Mouse (Mus musculus) inflammation-experienced regulatory T-cells, adult 6 months (primary cell): Measurements from ENCODE around the gene Macrod2. TPM values are rescaled to one million over a fixed set of nuclear protein-coding genes. Genes with fewer than 3 reads are reported as not detected.

Experiments used
- ATAC-seq: one replicate; pipeline ENCODE4 v1.8.0; 2017
- polyA plus RNA-seq, 3 experiments: library from polyadenylated mRNA; unstranded; fragments of 100-300 nt; shearing (Covaris generic); gene quantifications; one replicate each; pipeline ENCODE4 v1.2.1; 2017

Gene Macrod2
- polyA plus RNA-seq, 3 experiments from 2014 or later, result not detected

GRCm38 (mm10) chr2:142257501-142257900 lies 1862.4 kb downstream of the Macrod2 start:
- no peak for ATAC-seq

GRCm38 (mm10) chr2:142261046-142261445 lies 1865.9 kb downstream of the Macrod2 start:
- no peak for ATAC-seq

- no peak for ATAC-seq
Measured at GRCm38 (mm10) chr2:142264697-142265096, 1869.6 kb downstream of the Macrod2 start.

GRCm38 (mm10) chr2:142267836-142268235 lies 1872.7 kb downstream of the Macrod2 start:
- no peak for ATAC-seq

- ATAC-seq, result no peak
Measured at GRCm38 (mm10) chr2:142286761-142287160, 1891.7 kb downstream of the Macrod2 start.

- ATAC-seq, result no peak
Measured at GRCm38 (mm10) chr2:142294831-142295230, 1899.7 kb downstream of the Macrod2 start.

GRCm38 (mm10) chr2:142303098-142303911 lies 1908.2 kb downstream of the Macrod2 start:
- no peak for ATAC-seq

- no peak for ATAC-seq
Measured at GRCm38 (mm10) chr2:142303912-142304182, 1908.7 kb downstream of the Macrod2 start.

- ATAC-seq, result no peak
Measured at GRCm38 (mm10) chr2:142323158-142323557, 1928.0 kb downstream of the Macrod2 start.

- ATAC-seq, result no peak
Measured at GRCm38 (mm10) chr2:142326737-142327136, 1931.6 kb downstream of the Macrod2 start.

- ATAC-seq, result no peak
Measured at GRCm38 (mm10) chr2:142329761-142330160, 1934.7 kb downstream of the Macrod2 start.

GRCm38 (mm10) chr2:142334441-142335102 lies 1939.5 kb downstream of the Macrod2 start:
- ATAC-seq, result no peak

- no peak for ATAC-seq
Measured at GRCm38 (mm10) chr2:142335103-142335999, 1940.2 kb downstream of the Macrod2 start.

- ATAC-seq, result no peak
Measured at GRCm38 (mm10) chr2:142344021-142344420, 1948.9 kb downstream of the Macrod2 start.

- no peak for ATAC-seq
Measured at GRCm38 (mm10) chr2:142344758-142345157, 1949.6 kb downstream of the Macrod2 start.

GRCm38 (mm10) chr2:142349805-142350204 lies 1954.7 kb downstream of the Macrod2 start:
- no peak for ATAC-seq

GRCm38 (mm10) chr2:142362888-142363287 lies 1967.8 kb downstream of the Macrod2 start:
- ATAC-seq, result no peak

- ATAC-seq, result no peak
Measured at GRCm38 (mm10) chr2:142373978-142374377, 1978.9 kb downstream of the Macrod2 start.

GRCm38 (mm10) chr2:142380563-142380962 lies 1985.5 kb downstream of the Macrod2 start:
- no peak for ATAC-seq

GRCm38 (mm10) chr2:142381081-142381579 lies 1986.0 kb downstream of the Macrod2 start:
- ATAC-seq, result no peak

GRCm38 (mm10) chr2:142393546-142393945 lies 1998.4 kb downstream of the Macrod2 start:
- ATAC-seq, result no peak

GRCm38 (mm10) chr2:142399490-142399889 lies 2004.4 kb downstream of the Macrod2 start:
- no peak for ATAC-seq

GRCm38 (mm10) chr2:142400781-142401180 lies 2005.7 kb downstream of the Macrod2 start:
- no peak for ATAC-seq
